Mouse (Mus musculus) heart, embryonic 14.5 days (tissue): ENCODE measurements around the gene Dmac2. TPM values are rescaled to one million over a fixed set of nuclear protein-coding genes. Genes with fewer than 3 reads are reported as not detected.

Experiments used
- ATAC-seq: fragments of 200-750 bp; cut with Nextera tagmentation; 2 replicates; pipeline ENCODE4 v1.8.0; 2017; ENCODE audit warnings: low read depth, moderate TSS enrichment; ENCODE audit not compliant: insufficient number of reproducible peaks, insufficient read depth, low FRiP score
- H3K27ac ChIP-seq, 2 experiments: fragments of 200-500 bp in 1 of 2; fragments of 300-500 bp in 1 of 2; sonication (generic) in 1 of 2; replicated peaks in 1 of 2; 2 replicates each; pipeline ENCODE4 v1.5.1; 2012 to 2014; ENCODE audit warnings: low read depth in 2 of 2, low read length in 2 of 2, control low read depth in 1 of 2, mild to moderate bottlenecking in 1 of 2, mixed read lengths in 1 of 2; ENCODE audit not compliant: control insufficient read depth in 1 of 2, insufficient read depth in 1 of 2
- H3K27me3 ChIP-seq: fragments of 300-500 bp; sonication (generic); 2 replicates; pipeline ENCODE4 v1.6.1; 2014; ENCODE audit warnings: mild to moderate bottlenecking, low read length, control low read depth; ENCODE audit not compliant: control insufficient read depth, insufficient read depth
- H3K36me3 ChIP-seq: fragments of 300-500 bp; sonication (generic); 2 replicates; pipeline ENCODE4 v1.6.1; 2014; ENCODE audit warnings: mild to moderate bottlenecking, control low read depth, low read length, mixed read lengths; ENCODE audit not compliant: control insufficient read depth, insufficient read depth
- H3K4me1 ChIP-seq, 2 experiments: fragments of 200-500 bp in 1 of 2; fragments of 300-500 bp in 1 of 2; sonication (generic) in 1 of 2; 2 replicates each; pipeline ENCODE4 v1.6.1; 2012 to 2014; ENCODE audit warnings: low read length in 2 of 2, control low read depth in 1 of 2, mixed read lengths in 1 of 2; ENCODE audit not compliant: control insufficient read depth in 2 of 2, insufficient read depth in 2 of 2
- H3K4me2 ChIP-seq: fragments of 300-500 bp; sonication (generic); 2 replicates; pipeline ENCODE4 v1.6.1; 2014; ENCODE audit warnings: mild to moderate bottlenecking, low read length
- H3K4me3 ChIP-seq, 2 experiments: fragments of 200-500 bp in 1 of 2; fragments of 300-500 bp in 1 of 2; sonication (generic) in 1 of 2; 2 replicates each; pipeline ENCODE4 v1.5.1; 2012 to 2014; ENCODE audit warnings: low read length in 2 of 2, mild to moderate bottlenecking in 2 of 2, control low read depth in 1 of 2, low read depth in 1 of 2, moderate library complexity in 1 of 2; ENCODE audit not compliant: control insufficient read depth in 1 of 2, insufficient read depth in 1 of 2
- H3K9ac ChIP-seq: fragments of 300-500 bp; sonication (generic); 2 replicates; pipeline ENCODE4 v1.6.1; 2014; ENCODE audit warnings: mild to moderate bottlenecking, low read length
- H3K9me3 ChIP-seq: fragments of 300-500 bp; sonication (generic); 2 replicates; pipeline ENCODE4 v1.6.1; 2016; ENCODE audit warnings: low read length, control low read depth; ENCODE audit not compliant: control insufficient read depth
- WGBS: fragments of 180-500 bp; shearing (Covaris S2); extraction: QIAGEN DNeasy Blood & Tissue Kit; methylation state at CpG from one replicate; pipeline ENCODE4 v1.1.7; 2014; 5-methylcytosine and 5-hydroxymethylcytosine counted together
- polyA plus RNA-seq: library from polyadenylated mRNA; unstranded; fragments of >200 nt; fragmentation: Nextera tagmentation; extraction: Ambion mirVana; gene quantifications from 2 replicates; pipeline ENCODE4 v1.2.1, GENCODE M21; 2014

Dmac2 gene
- polyA plus RNA-seq, 1 experiment from 2014 or later = 62.7 TPM

DNA sequence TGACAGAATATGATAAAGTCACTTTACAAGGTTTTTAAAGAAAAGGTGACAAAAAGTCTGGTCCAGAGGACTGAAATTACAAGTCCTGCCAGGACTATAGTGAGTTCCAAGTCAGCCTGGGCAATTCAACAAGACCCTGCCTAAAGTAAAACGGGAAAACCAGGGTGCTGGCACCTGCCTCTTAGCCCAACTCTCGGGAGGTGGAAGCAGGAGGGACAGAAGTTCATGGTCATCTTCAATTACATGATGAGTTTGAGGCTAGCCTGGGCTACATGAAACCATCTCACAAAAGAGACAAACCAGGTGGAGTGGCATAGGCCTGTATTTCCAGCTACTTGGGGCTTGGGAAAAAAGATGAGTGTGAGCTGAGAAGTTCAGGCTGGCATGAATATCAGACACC lies 52.5 kb downstream of the Dmac2 start:
- H3K27ac ChIP-seq = no peak overlapping the region
- no peak overlapping the region for H3K4me3 ChIP-seq
- no peaks in the 10 kb centered on the region for H3K9me3 ChIP-seq
- H3K36me3 ChIP-seq = peaks cover 10% of the 10 kb centered on the region; the same call in 1 of the 2 replicates
- no peak overlapping the region for H3K9ac ChIP-seq
- peaks cover 29% of the 10 kb centered on the region for H3K27me3 ChIP-seq
- ATAC-seq = no peak
- 47% methylated on average over 2 of the region's 2 CpGs for WGBS
- peaks cover 7 to 15% of the 10 kb centered on the region in 2 experiments; a peak in 2 of 4 replicates for H3K4me1 ChIP-seq
- no peak overlapping the region for H3K4me2 ChIP-seq

DNA sequence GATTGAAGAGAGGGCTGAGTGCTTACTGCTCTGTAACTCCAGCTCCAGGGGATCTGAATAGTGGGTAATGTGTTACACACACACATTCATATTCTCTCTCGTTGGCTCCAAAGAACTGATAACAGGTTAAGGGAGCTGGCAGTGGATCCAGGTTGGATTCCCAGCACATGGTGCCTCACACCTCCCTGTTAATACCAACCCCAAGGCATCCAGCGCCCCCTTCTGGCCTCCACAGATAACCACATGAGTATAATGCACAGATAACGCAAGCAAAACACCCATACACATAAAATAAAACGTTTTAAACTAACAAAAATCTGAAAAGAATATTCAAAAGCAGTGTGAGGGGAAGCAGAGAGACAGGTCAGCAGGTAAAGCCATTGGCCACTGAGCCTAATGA lies 53.2 kb downstream of the Dmac2 start:
- no peak overlapping the region for H3K9ac ChIP-seq
- ATAC-seq = no peak
- no peak overlapping the region for H3K4me2 ChIP-seq
- no peaks in the 10 kb centered on the region for H3K9me3 ChIP-seq
- H3K36me3 ChIP-seq = peaks cover 10% of the 10 kb centered on the region; the same call in 1 of the 2 replicates
- H3K4me3 ChIP-seq = no peak overlapping the region
- WGBS = 49% methylated on average over 4 of the region's 4 CpGs
- no peak overlapping the region for H3K27ac ChIP-seq
- peaks cover 8 to 16% of the 10 kb centered on the region in 2 experiments; a peak in 2 of 4 replicates for H3K4me1 ChIP-seq
- peaks cover 29% of the 10 kb centered on the region for H3K27me3 ChIP-seq

DNA sequence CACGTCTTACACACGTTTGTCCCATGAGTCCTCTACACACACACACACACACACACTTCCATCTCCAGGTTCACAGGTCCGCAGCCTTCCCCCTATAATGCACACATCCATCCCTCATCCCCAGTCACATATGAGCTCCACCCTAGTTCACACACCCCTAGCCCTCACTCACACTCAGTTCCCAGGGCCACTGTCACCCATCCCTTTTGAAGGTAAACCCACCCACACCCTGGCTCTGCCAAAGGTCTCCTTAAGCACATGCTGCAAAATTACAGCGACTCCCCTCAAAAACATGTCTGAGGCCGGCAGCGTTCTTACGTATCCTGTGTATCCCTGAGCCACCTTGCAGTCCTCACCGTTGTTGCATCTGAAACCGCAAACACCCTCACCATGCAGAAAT lies 55.1 kb downstream of the Dmac2 start:
- Histone ChIP-seq H3K27me3 (peaks cover 29% of the 10 kb centered on the region), H3K4me1 (peaks cover 8 to 16% of the 10 kb centered on the region in 2 experiments; a peak in 2 of 4 replicates), H3K36me3 (no peaks in the 10 kb centered on the region), H3K9me3 (no peaks in the 10 kb centered on the region), H3K9ac (no peak overlapping the region), H3K4me2 (peak overlapping the region; percentile 59; the same call in 1 of the 2 replicates), H3K27ac (no peak overlapping the region), H3K4me3 (no peak overlapping the region)
- ATAC-seq = no peak
- 22% methylated on average over 9 of the region's 9 CpGs for WGBS

DNA sequence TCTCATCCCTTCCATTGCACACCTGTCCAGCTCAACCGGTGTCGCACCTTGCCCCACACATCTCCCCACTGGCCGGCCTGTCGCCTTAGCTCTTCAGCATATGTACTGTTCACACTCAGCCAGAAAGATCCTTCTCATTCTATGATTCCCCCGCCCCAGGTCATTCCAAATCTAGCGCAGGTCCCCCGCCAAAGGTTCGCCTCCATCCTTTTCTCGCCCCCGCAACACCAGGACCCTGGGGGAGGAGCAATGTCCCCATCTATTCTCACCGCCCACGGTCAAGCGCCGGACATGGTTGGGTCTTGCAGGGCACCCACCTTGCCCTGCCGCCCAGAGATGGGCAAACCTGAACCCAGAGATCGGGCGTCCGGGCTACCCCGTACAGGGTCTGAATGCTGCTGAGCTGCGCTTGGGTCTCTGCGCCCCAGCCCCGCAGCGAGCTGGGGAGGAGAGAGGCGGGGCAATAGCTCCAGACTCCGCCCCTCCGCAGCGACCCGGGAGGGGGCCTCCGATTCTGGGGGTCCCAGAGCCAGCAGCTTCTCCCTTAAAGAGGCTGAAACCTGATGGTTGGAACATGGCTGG lies 55.6 kb downstream of the Dmac2 start, which contains the start of gene Tmem91:
TSS of gene Tmem91 (minus strand) at position 448 of the 582 bp plus-strand sequence.
- no peaks in the 10 kb centered on the region for H3K9me3 ChIP-seq
- no peak for ATAC-seq
- H3K27ac ChIP-seq = no peak within 1 kb of the TSS
- H3K4me2 ChIP-seq = peak within 1 kb of the TSS; percentile 59
- H3K4me1 ChIP-seq = peaks cover 8 to 16% of the 10 kb centered on the region in 2 experiments; a peak in 2 of 4 replicates
- H3K36me3 ChIP-seq = no peaks in the 10 kb centered on the region
- H3K27me3 ChIP-seq = peaks cover 29% of the 10 kb centered on the region
- 2% methylated on average over 29 of the region's 29 CpGs for WGBS
- 0 out of 2 replicates have a peak within 1 kb of the TSS, but pooled peaks have one; percentile 6 for H3K9ac ChIP-seq
- peak within 1 kb of the TSS; percentile 20 to 27; a peak in 3 of 4 replicates for H3K4me3 ChIP-seq

Other genes with a start within 250 kb of the Dmac2 start
- gene Cnfn, start 249.7 kb upstream of the Dmac2 start, polyA plus RNA-seq = 0.31 TPM in 1 of 2 replicates, not detected in the other
- gene Lipe, start 220.7 kb upstream of the Dmac2 start, polyA plus RNA-seq = 2.8 and 3.6 TPM in 2 replicates
- gene Cxcl17, start 206.5 kb upstream of the Dmac2 start, polyA plus RNA-seq = 0.28 and 0.36 TPM in 2 replicates
- 3.9 and 4.5 TPM in 2 replicates for gene Ceacam1, start 141.8 kb upstream of the Dmac2 start, polyA plus RNA-seq
- gene Ceacam2, start 79.6 kb upstream of the Dmac2 start, polyA plus RNA-seq = 0.20 TPM in 1 of 2 replicates, not detected in the other
- not detected in 2 replicates for gene Erich4, start 3.5 kb upstream of the Dmac2 start, polyA plus RNA-seq
- 3.2 and 3.5 TPM in 2 replicates for gene B3gnt8, start 7.2 kb downstream of the Dmac2 start, polyA plus RNA-seq
- 46.8 and 55.5 TPM in 2 replicates for gene Bckdha, start 39.6 kb downstream of the Dmac2 start, polyA plus RNA-seq
- 33.9 and 35.8 TPM in 2 replicates for gene Exosc5, start 39.8 kb downstream of the Dmac2 start, polyA plus RNA-seq
- gene Tmem91, start 55.8 kb downstream of the Dmac2 start, polyA plus RNA-seq = 1.6 and 2.2 TPM in 2 replicates
- 29.4 and 30.5 TPM in 2 replicates for gene B9d2, start 61.4 kb downstream of the Dmac2 start, polyA plus RNA-seq
- 3.5 and 4.5 TPM in 2 replicates for gene Tgfb1, start 67.6 kb downstream of the Dmac2 start, polyA plus RNA-seq
- 23.4 and 24.5 TPM in 2 replicates for gene Ccdc97, start 99.7 kb downstream of the Dmac2 start, polyA plus RNA-seq
- gene Hnrnpul1, start 135.3 kb downstream of the Dmac2 start, polyA plus RNA-seq = 47.2 and 50.9 TPM in 2 replicates
- 38.9 and 42.1 TPM in 2 replicates for gene Axl, start 169.3 kb downstream of the Dmac2 start, polyA plus RNA-seq
- gene Cyp2s1, start 197.5 kb downstream of the Dmac2 start, polyA plus RNA-seq = 3.0 and 3.1 TPM in 2 replicates